Mouse (Mus musculus): ENCODE results near the gene Tnfaip8l1. TPM values are rescaled to one million over a fixed set of nuclear protein-coding genes. Genes with fewer than 3 reads are reported as not detected.

Gene Tnfaip8l1
- 22.7 TPM for polyA plus RNA-seq (2017; shearing (Covaris generic))

DNA sequence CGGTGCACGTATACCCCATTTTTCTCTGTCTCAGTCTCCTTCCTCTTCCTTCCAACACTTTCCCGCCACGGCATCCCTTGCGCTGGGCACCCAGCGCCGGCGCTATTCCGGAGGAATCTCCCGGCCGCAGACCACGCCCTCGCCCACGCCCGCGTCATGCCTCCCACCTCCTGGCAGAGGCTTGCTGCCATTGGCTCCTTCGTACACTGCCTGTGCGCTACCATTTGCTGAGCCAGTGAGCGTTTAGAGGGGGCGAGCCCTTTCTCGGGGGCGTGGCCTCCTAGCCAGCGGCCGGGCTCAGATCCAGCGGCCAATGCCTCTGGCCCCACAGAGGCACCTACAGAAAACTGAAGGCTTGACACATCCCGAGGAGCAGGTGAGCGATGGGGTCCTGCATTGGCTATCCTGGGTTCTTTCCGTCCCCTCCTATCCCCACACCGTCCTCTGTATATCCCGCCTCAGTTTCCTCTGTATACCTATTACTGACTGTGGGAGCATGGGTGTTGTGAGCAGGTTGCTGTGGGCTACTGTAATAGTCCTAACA lies at the start of gene Tnfaip8l1:
Tnfaip8l1 (plus strand) TSS at position 247 of the 544 bp plus-strand sequence.

GRCm38 (mm10) chr17:56117251-56117710 lies 45.0 kb upstream of the Tnfaip8l1 start, which contains the start of gene Plin5:
Gene Plin5, minus strand, starts transcription at chr17:56117596.

GRCm38 (mm10) chr17:56121826-56122225 lies 40.5 kb upstream of the Tnfaip8l1 start, which contains the start of gene Lrg1:
Gene Lrg1, minus strand, starts transcription at chr17:56122001.

GRCm38 (mm10) chr17:56139858-56140595 lies 22.2 kb upstream of the Tnfaip8l1 start, which contains the start of gene Sema6b:
Gene Sema6b, minus strand, starts transcription at chr17:56140343.

GRCm38 (mm10) chr17:56183658-56184103 lies 21.4 kb downstream of the Tnfaip8l1 start, which contains the start of gene Mydgf:
Gene Mydgf, minus strand, starts transcription at chr17:56183920.

DNA sequence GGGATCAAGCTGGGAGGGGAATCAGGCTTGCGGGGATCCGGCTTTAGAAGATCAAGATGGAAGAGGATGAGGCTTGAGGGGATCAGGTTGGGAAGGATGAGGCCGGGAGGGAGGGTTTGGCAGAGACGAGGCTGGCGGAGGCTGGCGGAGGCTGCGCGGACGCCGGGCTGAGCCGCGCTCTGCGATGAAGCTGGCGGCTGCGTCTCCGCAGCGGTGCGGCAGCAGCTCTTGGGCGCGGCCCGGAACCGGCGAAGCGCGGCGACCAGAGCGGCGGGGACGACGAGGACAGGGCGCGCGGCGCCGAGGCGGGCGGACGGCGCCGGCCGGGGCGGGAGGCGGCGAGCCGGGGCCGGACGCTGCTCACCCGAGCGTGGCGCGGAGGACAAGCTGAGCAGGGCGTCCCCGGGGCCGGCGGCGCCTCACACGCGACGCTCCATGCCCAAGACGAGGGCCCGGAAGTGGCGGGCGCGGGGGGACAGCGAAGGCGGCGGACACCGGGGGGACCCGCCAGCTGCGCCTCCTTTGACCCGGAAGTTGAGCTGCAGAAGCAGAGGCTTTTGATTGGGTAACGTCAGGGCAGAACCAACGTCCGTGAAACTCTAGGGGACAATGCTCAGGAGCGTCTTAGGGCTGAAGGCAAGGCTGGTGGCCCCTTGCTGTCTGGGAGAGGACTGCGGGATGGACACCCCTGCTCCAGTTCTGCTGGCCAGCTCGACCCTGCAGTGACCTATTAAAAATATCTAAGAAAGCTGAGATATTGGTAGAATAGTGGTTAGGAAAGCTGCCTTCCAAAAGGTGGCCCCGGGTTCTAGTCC lies 56.3 kb downstream of the Tnfaip8l1 start, which contains the start of gene Dpp9:
Dpp9 (minus strand) TSS at position 529 of the 815 bp plus-strand sequence.

Other genes with a start within 250 kb of the Tnfaip8l1 start
- 6.9 TPM for gene Zfp119b, start 213.0 kb upstream of the Tnfaip8l1 start, polyA plus RNA-seq (2017; shearing (Covaris generic))
- gene Ebi3, start 209.8 kb upstream of the Tnfaip8l1 start, polyA plus RNA-seq (2017; shearing (Covaris generic)) = 0.33 TPM
- gene Yju2, start 203.4 kb upstream of the Tnfaip8l1 start, polyA plus RNA-seq (2017; shearing (Covaris generic)) = 32.0 TPM
- 1.0 TPM for gene Shd, start 192.0 kb upstream of the Tnfaip8l1 start, polyA plus RNA-seq (2017; shearing (Covaris generic))
- gene Fsd1, start 176.0 kb upstream of the Tnfaip8l1 start, polyA plus RNA-seq (2017; shearing (Covaris generic)) = not detected
- 2.3 TPM for gene Stap2, start 156.9 kb upstream of the Tnfaip8l1 start, polyA plus RNA-seq (2017; shearing (Covaris generic))
- 158 TPM for gene Mpnd, start 156.8 kb upstream of the Tnfaip8l1 start, polyA plus RNA-seq (2017; shearing (Covaris generic))
- 137 TPM for gene Sh3gl1, start 125.8 kb upstream of the Tnfaip8l1 start, polyA plus RNA-seq (2017; shearing (Covaris generic))
- gene Chaf1a, start 122.0 kb upstream of the Tnfaip8l1 start, polyA plus RNA-seq (2017; shearing (Covaris generic)) = 1.3 TPM
- gene Ubxn6, start 87.4 kb upstream of the Tnfaip8l1 start, polyA plus RNA-seq (2017; shearing (Covaris generic)) = 64.9 TPM
- 113 TPM for gene Hdgfl2, start 82.8 kb upstream of the Tnfaip8l1 start, polyA plus RNA-seq (2017; shearing (Covaris generic))
- not detected for gene Plin4, start 52.7 kb upstream of the Tnfaip8l1 start, polyA plus RNA-seq (2017; shearing (Covaris generic))
- gene Plin5, start 44.9 kb upstream of the Tnfaip8l1 start, polyA plus RNA-seq (2017; shearing (Covaris generic)) = not detected
- gene Lrg1, start 40.5 kb upstream of the Tnfaip8l1 start, polyA plus RNA-seq (2017; shearing (Covaris generic)) = not detected
- gene Sema6b, start 22.1 kb upstream of the Tnfaip8l1 start, polyA plus RNA-seq (2017; shearing (Covaris generic)) = not detected
- gene Mydgf, start 21.4 kb downstream of the Tnfaip8l1 start, polyA plus RNA-seq (2017; shearing (Covaris generic)) = 48.9 TPM
- gene Dpp9, start 56.4 kb downstream of the Tnfaip8l1 start, polyA plus RNA-seq (2017; shearing (Covaris generic)) = 44.4 TPM
- 10.0 TPM for gene Fem1a, start 94.3 kb downstream of the Tnfaip8l1 start, polyA plus RNA-seq (2017; shearing (Covaris generic))
- 2.6 TPM for gene Ticam1, start 114.3 kb downstream of the Tnfaip8l1 start, polyA plus RNA-seq (2017; shearing (Covaris generic))
- gene Plin3, start 130.4 kb downstream of the Tnfaip8l1 start, polyA plus RNA-seq (2017; shearing (Covaris generic)) = 20.5 TPM
- gene Arrdc5, start 137.8 kb downstream of the Tnfaip8l1 start, polyA plus RNA-seq (2017; shearing (Covaris generic)) = not detected
- 7.4 TPM for gene Uhrf1, start 140.8 kb downstream of the Tnfaip8l1 start, polyA plus RNA-seq (2017; shearing (Covaris generic))
- 55.6 TPM for gene Kdm4b, start 163.6 kb downstream of the Tnfaip8l1 start, polyA plus RNA-seq (2017; shearing (Covaris generic))

Measured in effector memory CD4-positive, alpha-beta T cell, adult 7 months (primary cell).